35 mouse cellular contexts compared by ENCODE assay signal in the genomic region with DNA sequence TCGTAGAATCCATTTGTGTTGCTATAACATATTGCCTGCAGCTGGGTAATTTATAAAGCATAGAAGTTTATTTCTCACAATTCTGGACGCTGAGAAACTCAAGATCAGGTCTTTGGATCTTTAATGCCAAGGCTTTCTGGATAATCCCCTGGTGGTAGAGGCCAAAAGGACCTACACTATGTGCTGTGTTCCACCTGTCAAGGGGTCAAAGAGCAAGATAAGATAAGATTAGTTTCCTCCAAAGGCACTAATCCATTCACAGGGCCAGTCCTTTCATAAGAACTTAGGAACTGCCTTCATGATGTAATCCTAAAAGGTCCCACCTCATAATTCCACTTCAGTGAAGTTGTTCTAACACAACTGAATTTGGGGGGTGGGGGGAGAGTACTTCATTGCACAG.
"Had no signal": no experiment of that assay in that cellular context is flagged by ENCODE, and none has a peak within 500 bp of the region (broad histone marks: within the 10 kb centered on the region; RNA-seq: fewer than 3 reads in every experiment).

No protein-coding gene starts in this region.

- ATAC-seq: hindbrain, embryonic 16.5 days; hindbrain, postnatal 0 days; inflammation-experienced regulatory T-cells, adult 6 months; intestine, embryonic 15.5 days; intestine, embryonic 16.5 days; intestine, postnatal 0 days had no signal

- DNase-seq: heart, postnatal 10 days; heart, postnatal 14 days; heart, postnatal 36 days; heart, postnatal 4 days; kidney, adult 11 months; kidney, adult 18-20 months; kidney, adult 2 months; kidney, adult 8-10 months; kidney, adult 9 months; kidney, postnatal 10 days; kidney, postnatal 14 days; kidney, postnatal 25 days; kidney, postnatal 36 days; kidney, postnatal 4 days; layer of hippocampus, adult 9-11 months; layer of hippocampus, postnatal 36 days had no signal

- H3K36me3 ChIP-seq: heart, embryonic 12.5 days; heart, embryonic 15.5 days; hindbrain, embryonic 10.5 days; hindbrain, embryonic 12.5 days; hindbrain, embryonic 13.5 days; hindbrain, embryonic 15.5 days; intestine, embryonic 15.5 days had no signal

- H3K4me3 ChIP-seq: heart, embryonic 10.5 days; heart, embryonic 12.5 days; heart, embryonic 13.5 days; heart, embryonic 15.5 days; hindbrain, embryonic 10.5 days; hindbrain, embryonic 12.5 days; hindbrain, embryonic 13.5 days; hindbrain, embryonic 15.5 days; intestine, embryonic 15.5 days; kidney, embryonic 15.5 days; layer of hippocampus, adult 2 months had no signal

- H3K9ac ChIP-seq: heart, embryonic 12.5 days; heart, embryonic 13.5 days; heart, embryonic 15.5 days; hindbrain, embryonic 12.5 days; hindbrain, embryonic 13.5 days; hindbrain, embryonic 14.5 days; hindbrain, embryonic 15.5 days; intestine, embryonic 15.5 days; kidney, embryonic 15.5 days had no signal

- H3K4me1 ChIP-seq: heart, embryonic 10.5 days; heart, embryonic 12.5 days; heart, embryonic 13.5 days; heart, embryonic 15.5 days; hindbrain, embryonic 10.5 days; hindbrain, embryonic 12.5 days; hindbrain, embryonic 13.5 days; hindbrain, embryonic 15.5 days; intestine, embryonic 15.5 days; kidney, embryonic 15.5 days had no signal

- H3K9me3 ChIP-seq: heart, embryonic 10.5 days; heart, embryonic 12.5 days; heart, embryonic 13.5 days; heart, embryonic 15.5 days; hindbrain, embryonic 10.5 days; hindbrain, embryonic 12.5 days; hindbrain, embryonic 13.5 days; hindbrain, embryonic 15.5 days; intestine, embryonic 15.5 days; kidney, embryonic 15.5 days had no signal

- H3K27me3 ChIP-seq: heart, embryonic 12.5 days; heart, embryonic 13.5 days; heart, embryonic 15.5 days; hindbrain, embryonic 12.5 days; hindbrain, embryonic 13.5 days; hindbrain, embryonic 15.5 days; intestine, embryonic 15.5 days; kidney, embryonic 15.5 days had no signal

- H3K27ac ChIP-seq: heart, embryonic 10.5 days; heart, embryonic 13.5 days; heart, embryonic 15.5 days; hindbrain, embryonic 10.5 days; hindbrain, embryonic 12.5 days; hindbrain, embryonic 13.5 days; hindbrain, embryonic 14.5 days; hindbrain, embryonic 15.5 days; hindbrain, postnatal 0 days; intestine, embryonic 15.5 days; kidney, embryonic 15.5 days; kidney, postnatal 0 days; layer of hippocampus, adult 2 months had no signal

- H3K4me2 ChIP-seq: heart, embryonic 11.5 days; heart, embryonic 12.5 days; heart, embryonic 13.5 days; heart, embryonic 15.5 days; hindbrain, embryonic 12.5 days; hindbrain, embryonic 13.5 days; hindbrain, embryonic 14.5 days; hindbrain, embryonic 15.5 days; intestine, embryonic 15.5 days; kidney, embryonic 15.5 days had no signal
